Comparison of ENCODE assay signal across 22 mouse cellular contexts in genomic region chr2:168245571-168245970, GRCm38 (mm10). TPM values are rescaled to one million over a fixed set of nuclear protein-coding genes. Genes with fewer than 3 reads are reported as not detected.
DNase-seq lines count a peak whose midpoint lies in the region; ATAC-seq and TF ChIP-seq lines count a peak whose summit lies in the region.
"Had no signal": no experiment of that assay in that cellular context is flagged by ENCODE, and none has a peak within 500 bp of the region (broad histone marks: within the 10 kb centered on the region; RNA-seq: fewer than 3 reads in every experiment).

No protein-coding gene starts in this region.

- 0 out of 2 replicates have a peak overlapping the region, but pooled peaks have one; percentile 22 for H3K9ac ChIP-seq in limb, embryonic 11.5 days (ENCODE audit: low read length)
- H3K9ac ChIP-seq in hindbrain, embryonic 16.5 days (ENCODE audit: low read depth, low read length), result no peak overlapping the region
- H3K9ac ChIP-seq: embryonic facial prominence, embryonic 13.5 days; forebrain, embryonic 13.5 days; heart, embryonic 13.5 days; hindbrain, embryonic 12.5 days had no signal

- H3K9me3 ChIP-seq in limb, embryonic 11.5 days (ENCODE audit: control insufficient read depth, low read length), result no peaks in the 10 kb centered on the region
- no peaks in the 10 kb centered on the region for H3K9me3 ChIP-seq in limb, embryonic 10.5 days (replicated peaks)
- no peaks in the 10 kb centered on the region for H3K9me3 ChIP-seq in hindbrain, embryonic 16.5 days (ENCODE audit: control insufficient read depth, low read length)
- H3K9me3 ChIP-seq: embryonic facial prominence, embryonic 13.5 days; forebrain, embryonic 13.5 days; G1E; heart, embryonic 13.5 days; hindbrain, embryonic 12.5 days had no signal

- H3K4me1 ChIP-seq in limb, embryonic 11.5 days (ENCODE audit: control insufficient read depth, insufficient read depth, low read length), result 0 out of 2 replicates have a peak, but pooled peaks cover 2% of the 10 kb centered on the region
- H3K4me1 ChIP-seq in limb, embryonic 10.5 days, result no peaks in the 10 kb centered on the region; the same call in 1 of the 2 replicates
- no peaks in the 10 kb centered on the region for H3K4me1 ChIP-seq in cortical plate, adult 2 months (ENCODE audit: control insufficient read depth, insufficient read depth, low read length)
- H3K4me1 ChIP-seq in hindbrain, embryonic 16.5 days (ENCODE audit: control insufficient read depth, insufficient read depth, low read depth, low read length), result no peaks in the 10 kb centered on the region
- H3K4me1 ChIP-seq: embryonic facial prominence, embryonic 13.5 days; hindbrain, embryonic 12.5 days had no signal

- no peaks in the 10 kb centered on the region for H3K27me3 ChIP-seq in limb, embryonic 11.5 days (ENCODE audit: control insufficient read depth, insufficient read depth, low read length)
- peaks cover 11% of the 10 kb centered on the region; the same call in 1 of the 2 replicates for H3K27me3 ChIP-seq in limb, embryonic 10.5 days (ENCODE audit: low read depth, poor library complexity, severe bottlenecking)
- no peaks in the 10 kb centered on the region for H3K27me3 ChIP-seq in hindbrain, embryonic 16.5 days (replicated peaks; ENCODE audit: control insufficient read depth, insufficient read depth, low read length)
- H3K27me3 ChIP-seq: embryonic facial prominence, embryonic 13.5 days; hindbrain, embryonic 12.5 days had no signal

- TF ChIP-seq POLR2A in cortical plate, adult 2 months (IDR thresholded peaks at IDR 0.05; ENCODE audit: extremely low read depth, insufficient read depth, low read length), result peak; percentile 38; the same call in 1 of the 2 replicates

- no peak for ATAC-seq in limb, embryonic 11.5 days (ENCODE audit: insufficient number of reproducible peaks, low FRiP score, low TSS enrichment, low read depth)
- no peak for ATAC-seq in hindbrain, embryonic 16.5 days
- ATAC-seq: activated CD4-positive, CD25-positive, alpha-beta regulatory T cell, adult 4 months; forebrain, embryonic 13.5 days; hindbrain, postnatal 0 days had no signal

- H3K36me3 ChIP-seq in limb, embryonic 11.5 days (ENCODE audit: control insufficient read depth, insufficient read depth, low read length), result no peaks in the 10 kb centered on the region
- no peaks in the 10 kb centered on the region for H3K36me3 ChIP-seq in limb, embryonic 10.5 days
- no peaks in the 10 kb centered on the region for H3K36me3 ChIP-seq in hindbrain, embryonic 16.5 days (ENCODE audit: control insufficient read depth, insufficient read depth, low read length)
- H3K36me3 ChIP-seq: embryonic facial prominence, embryonic 13.5 days; G1E; heart, embryonic 13.5 days; hindbrain, embryonic 12.5 days had no signal

- H3K4me2 ChIP-seq in limb, embryonic 11.5 days (ENCODE audit: low read depth, severe bottlenecking), result no peak overlapping the region
- no peak overlapping the region for H3K4me2 ChIP-seq in hindbrain, embryonic 16.5 days (ENCODE audit: low read length)
- H3K4me2 ChIP-seq: embryonic facial prominence, embryonic 13.5 days; forebrain, embryonic 13.5 days; heart, embryonic 13.5 days; hindbrain, embryonic 12.5 days had no signal

- no peak for TF ChIP-seq CTCF in cortical plate, adult 2 months (IDR thresholded peaks at IDR 0.05; ENCODE audit: extremely low read depth, insufficient read depth, low read length)

- H3K4me3 ChIP-seq in limb, embryonic 11.5 days (ENCODE audit: low read depth, low read length), result no peak overlapping the region
- no peak overlapping the region for H3K4me3 ChIP-seq in limb, embryonic 10.5 days
- H3K4me3 ChIP-seq in cortical plate, adult 2 months (ENCODE audit: insufficient read depth, low read length), result no peak overlapping the region
- no peak overlapping the region for H3K4me3 ChIP-seq in hindbrain, embryonic 16.5 days (ENCODE audit: low read length)
- H3K4me3 ChIP-seq: embryonic facial prominence, embryonic 13.5 days; forebrain, embryonic 13.5 days; gastrocnemius, adult 2 months; heart, embryonic 13.5 days; hindbrain, embryonic 12.5 days had no signal

- no peak overlapping the region for H3K27ac ChIP-seq in limb, embryonic 11.5 days (replicated peaks; ENCODE audit: low read depth, low read length)
- no peak overlapping the region for H3K27ac ChIP-seq in limb, embryonic 10.5 days
- no peak overlapping the region for H3K27ac ChIP-seq in cortical plate, adult 2 months (ENCODE audit: insufficient read depth, low read length)
- no peak overlapping the region for H3K27ac ChIP-seq in hindbrain, embryonic 16.5 days (ENCODE audit: low read depth, low read length)
- H3K27ac ChIP-seq: embryonic facial prominence, embryonic 13.5 days; forebrain, embryonic 13.5 days; gastrocnemius, adult 2 months; heart, embryonic 13.5 days; hindbrain, embryonic 12.5 days; hindbrain, postnatal 0 days had no signal

- no peak for DNase-seq in limb, embryonic 11.5 days (ENCODE audit: low spot score)
- DNase-seq in limb, embryonic 10.5 days (ENCODE audit: low spot score), result no peak
- DNase-seq in A20 (ENCODE audit: low read depth, low spot score), result peak; percentile 17
- DNase-seq in R1 (ENCODE audit: low read depth, low spot score), result peak; percentile 58
- DNase-seq in heart, adult 8-10 months (ENCODE audit: low spot score), result no peak
- DNase-seq: adrenal gland, adult 8-10 months; adrenal gland, postnatal 36 days; cerebellum, adult 11-12 months; cerebellum, adult 9-10 months; cerebellum, postnatal 25 days; gastrocnemius, adult 2 months; gastrocnemius, postnatal 25 days; heart, postnatal 4 days had no signal

- WGBS in limb, embryonic 11.5 days, result 35% methylated on average over 8 of the region's 8 CpGs
- 37% methylated on average over 8 of the region's 8 CpGs for WGBS in limb, embryonic 10.5 days
- 42% methylated on average over 8 of the region's 8 CpGs for WGBS in hindbrain, embryonic 16.5 days

RNA-seq across cellular contexts. Expression of gene Mocs3, which starts 15.1 kb away (rescaled TPM):
- polyA plus RNA-seq in limb, embryonic 11.5 days (2014; fragmentation: Nextera tagmentation; extraction: Ambion mirVana), result 7.0 and 8.9 TPM in 2 replicates
- polyA plus RNA-seq in limb, embryonic 10.5 days (2016; fragmentation: Nextera tagmentation; extraction: Ambion mirVana), result 6.3 and 7.4 TPM in 2 replicates
- polyA plus RNA-seq in cortical plate, adult 2 months (2012; rRNA removed), result 13.9 and 14.6 TPM in 2 replicates
- polyA plus RNA-seq in hindbrain, embryonic 16.5 days (2015; fragmentation: Nextera tagmentation; extraction: Ambion mirVana), result 6.9 and 7.5 TPM in 2 replicates
- 1 to 10 TPM; 7.3 to 9.7 (median 7.8) TPM for total RNA-seq in heart, adult 8-10 months (2022)

RNA-seq across cellular contexts. Expression of gene Dpm1, which starts 15.2 kb away (rescaled TPM):
- 51.3 and 54.7 TPM in 2 replicates for polyA plus RNA-seq in limb, embryonic 11.5 days (2014; fragmentation: Nextera tagmentation; extraction: Ambion mirVana)
- 58.3 and 60.7 TPM in 2 replicates for polyA plus RNA-seq in limb, embryonic 10.5 days (2016; fragmentation: Nextera tagmentation; extraction: Ambion mirVana)
- 22.2 and 22.4 TPM in 2 replicates for polyA plus RNA-seq in cortical plate, adult 2 months (2012; rRNA removed)
- 60.0 and 67.8 TPM in 2 replicates for polyA plus RNA-seq in hindbrain, embryonic 16.5 days (2015; fragmentation: Nextera tagmentation; extraction: Ambion mirVana)
- 10 to 100 TPM; 63.2 to 95.5 (median 78.2) TPM for total RNA-seq in heart, adult 8-10 months (2022)

RNA-seq across cellular contexts. Expression of gene Gm20716, which starts 15.4 kb away (rescaled TPM):
- polyA plus RNA-seq in limb, embryonic 11.5 days (2014; fragmentation: Nextera tagmentation; extraction: Ambion mirVana), result 27.8 and 28.5 TPM in 2 replicates
- 18.4 and 22.2 TPM in 2 replicates for polyA plus RNA-seq in limb, embryonic 10.5 days (2016; fragmentation: Nextera tagmentation; extraction: Ambion mirVana)
- polyA plus RNA-seq in cortical plate, adult 2 months (2012; rRNA removed), result 32.5 and 36.9 TPM in 2 replicates
- 15.1 and 16.8 TPM in 2 replicates for polyA plus RNA-seq in hindbrain, embryonic 16.5 days (2015; fragmentation: Nextera tagmentation; extraction: Ambion mirVana)
- 10 to 100 TPM; 16.1 to 23.2 (median 19.1) TPM for total RNA-seq in heart, adult 8-10 months (2022)

RNA-seq across cellular contexts. Expression of gene Kcng1, which starts 36.0 kb away (rescaled TPM):
- polyA plus RNA-seq in limb, embryonic 11.5 days (2014; fragmentation: Nextera tagmentation; extraction: Ambion mirVana), result 0.71 and 0.76 TPM in 2 replicates
- polyA plus RNA-seq in limb, embryonic 10.5 days (2016; fragmentation: Nextera tagmentation; extraction: Ambion mirVana), result 1.4 and 2.3 TPM in 2 replicates
- 5.9 and 7.2 TPM in 2 replicates for polyA plus RNA-seq in cortical plate, adult 2 months (2012; rRNA removed)
- polyA plus RNA-seq in hindbrain, embryonic 16.5 days (2015; fragmentation: Nextera tagmentation; extraction: Ambion mirVana), result 1.9 and 2.0 TPM in 2 replicates
- total RNA-seq in heart, adult 8-10 months (2022), result not detected
- total RNA-seq: adrenal gland, postnatal 36 days had no signal
- polyA plus RNA-seq: activated CD4-positive, CD25-positive, alpha-beta regulatory T cell, adult 4 months; G1E had no signal

RNA-seq across cellular contexts. Expression of gene Adnp, which starts 38.7 kb away (rescaled TPM):
- polyA plus RNA-seq in limb, embryonic 11.5 days (2014; fragmentation: Nextera tagmentation; extraction: Ambion mirVana), result 12.2 and 19.8 TPM in 2 replicates
- polyA plus RNA-seq in limb, embryonic 10.5 days (2016; fragmentation: Nextera tagmentation; extraction: Ambion mirVana), result 5.7 and 5.8 TPM in 2 replicates
- polyA plus RNA-seq in cortical plate, adult 2 months (2012; rRNA removed), result 33.0 and 34.5 TPM in 2 replicates
- polyA plus RNA-seq in hindbrain, embryonic 16.5 days (2015; fragmentation: Nextera tagmentation; extraction: Ambion mirVana), result 2.1 and 2.3 TPM in 2 replicates
- total RNA-seq in heart, adult 8-10 months (2022), result 10 to 100 TPM; 23.1 to 24.3 (median 23.7) TPM

Comparison
In these comparisons a context has a peak if more than half of its experiments do, and no peak if none do; other contexts are left out.
1. DNase-seq: peak in A20 (single experiment) and R1 (single experiment); none in limb, embryonic 11.5 days (single experiment), limb, embryonic 10.5 days (single experiment) and heart, adult 8-10 months (single experiment).